Mouse (Mus musculus) forebrain, embryonic 11.5 days (tissue): ENCODE data around the gene Tmem56. TPM values are rescaled to one million over a fixed set of nuclear protein-coding genes. Genes with fewer than 3 reads are reported as not detected.

Experiments
- polyA plus RNA-seq: library from polyadenylated mRNA; unstranded; fragments of >200 nt; fragmentation: Nextera tagmentation; extraction: Ambion mirVana; gene quantifications from 2 replicates; pipeline ENCODE4 v1.2.1, GENCODE M21; 2014

Gene Tmem56
- polyA plus RNA-seq, 1 experiment from 2014 or later: 3.1 TPM

Other genes with a start within 250 kb of the Tmem56 start
- gene Rwdd3, start 111.4 kb downstream of the Tmem56 start, polyA plus RNA-seq: 4.0 and 5.1 TPM in 2 replicates
- 28.9 and 30.2 TPM in 2 replicates for gene Alg14, start 8.7 kb upstream of the Tmem56 start, polyA plus RNA-seq
- gene Cnn3, start 143.4 kb upstream of the Tmem56 start, polyA plus RNA-seq: 954 and 974 TPM in 2 replicates
- 0.83 and 1.0 TPM in 2 replicates for gene Slc44a3, start 249.3 kb upstream of the Tmem56 start, polyA plus RNA-seq